Mouse (Mus musculus) embryonic facial prominence, embryonic 12.5 days (tissue): ENCODE data around the gene Pmm2. TPM values are rescaled to one million over a fixed set of nuclear protein-coding genes. Genes with fewer than 3 reads are reported as not detected.

Source experiments
- ATAC-seq: fragments of 200-750 bp; cut with Nextera tagmentation; 2 replicates; pipeline ENCODE4 v1.8.0; 2017; ENCODE audit not compliant: insufficient number of reproducible peaks, insufficient read depth, low FRiP score, low TSS enrichment
- H3K27ac ChIP-seq: fragments of 300-500 bp; sonication (generic); 2 replicates; pipeline ENCODE4 v1.5.1; 2016; ENCODE audit warnings: mild to moderate bottlenecking
- H3K27me3 ChIP-seq: fragments of 300-500 bp; sonication (generic); 2 replicates; pipeline ENCODE4 v1.6.1; 2016; ENCODE audit warnings: mild to moderate bottlenecking, moderate library complexity
- H3K36me3 ChIP-seq: fragments of 300-500 bp; sonication (generic); 2 replicates; pipeline ENCODE4 v1.6.1; 2016; ENCODE audit warnings: mild to moderate bottlenecking
- H3K4me1 ChIP-seq: fragments of 300-500 bp; sonication (generic); 2 replicates; pipeline ENCODE4 v1.6.1; 2016
- H3K4me2 ChIP-seq: fragments of 300-500 bp; sonication (generic); replicated peaks from 2 replicates; pipeline ENCODE4 v1.6.1; 2016; ENCODE audit warnings: mild to moderate bottlenecking, moderate library complexity
- H3K4me3 ChIP-seq: fragments of 300-500 bp; sonication (generic); 2 replicates; pipeline ENCODE4 v1.5.1; 2016; ENCODE audit warnings: mild to moderate bottlenecking
- H3K9ac ChIP-seq: fragments of 300-500 bp; sonication (generic); 2 replicates; pipeline ENCODE4 v1.6.1; 2016; ENCODE audit warnings: mild to moderate bottlenecking, moderate library complexity
- H3K9me3 ChIP-seq: fragments of 300-500 bp; sonication (generic); 2 replicates; pipeline ENCODE4 v1.6.1; 2016; ENCODE audit warnings: mild to moderate bottlenecking, moderate library complexity
- WGBS: fragments of 180-500 bp; shearing (Covaris S2); methylation state at CpG from one replicate; pipeline ENCODE4 v1.1.7; 2016; 5-methylcytosine and 5-hydroxymethylcytosine counted together
- polyA plus RNA-seq: library from polyadenylated mRNA; unstranded; fragments of >200 nt; fragmentation: Nextera tagmentation; extraction: Ambion mirVana; gene quantifications from 2 replicates; pipeline ENCODE4 v1.2.1, GENCODE M21; 2016

The Pmm2 gene
- polyA plus RNA-seq, 1 experiment from 2014 or later: 51.1 TPM

DNA sequence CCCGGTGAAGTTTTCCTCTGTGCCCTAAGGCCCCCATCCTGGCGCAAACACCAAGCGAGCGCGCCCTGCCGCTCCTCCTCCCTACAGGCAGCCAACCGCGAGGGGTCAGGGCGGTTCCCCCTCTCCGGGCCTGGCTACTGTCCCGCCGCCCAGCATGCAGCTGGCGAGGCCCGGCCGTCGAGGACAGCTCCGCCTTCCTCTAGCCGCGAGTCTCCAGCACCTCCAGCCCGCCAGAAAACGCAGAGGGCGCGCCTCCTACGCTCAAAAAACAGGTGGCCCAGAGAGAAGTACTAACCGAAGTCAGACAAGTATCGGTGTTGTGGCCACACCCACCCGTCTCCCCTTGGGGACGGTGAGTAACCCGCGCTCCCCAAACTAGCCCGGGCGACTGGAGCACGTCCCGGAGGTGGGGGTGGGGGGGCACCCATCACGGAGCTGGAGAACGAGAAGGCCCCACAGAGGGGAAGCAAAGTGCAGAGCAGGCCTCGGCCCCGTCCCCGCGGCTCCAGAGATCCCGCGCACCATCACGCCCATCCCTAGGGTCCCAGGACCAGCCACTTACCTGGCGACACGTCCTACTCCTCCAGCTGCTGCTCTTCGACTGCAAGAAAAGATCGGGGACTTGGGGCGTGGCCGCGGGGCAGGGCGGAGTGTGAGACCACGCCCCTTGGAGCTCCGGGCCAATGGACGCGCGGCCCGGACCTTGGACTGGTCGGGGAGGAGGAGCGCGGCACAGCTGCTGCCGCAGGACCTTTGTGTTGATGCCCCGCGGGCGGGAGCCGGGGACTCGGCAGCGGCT is 34.3 kb downstream of the Pmm2 start, which contains the start of gene Carhsp1:
Carhsp1 (minus strand) TSS at position 605 of the 799 bp plus-strand sequence.
- Histone ChIP-seq H3K27me3 (no peaks in the 10 kb centered on the region), H3K9ac (peak within 1 kb of the TSS; percentile 70), H3K9me3 (no peaks in the 10 kb centered on the region), H3K4me2 (peak within 1 kb of the TSS; percentile 67), H3K36me3 (no peaks in the 10 kb centered on the region), H3K4me3 (peak within 1 kb of the TSS; percentile 77), H3K27ac (peak within 1 kb of the TSS; percentile 81), H3K4me1 (peaks cover 35% of the 10 kb centered on the region)
- peak; percentile 84 for ATAC-seq
- under 1% methylated on average over 67 of the region's 67 CpGs for WGBS

DNA sequence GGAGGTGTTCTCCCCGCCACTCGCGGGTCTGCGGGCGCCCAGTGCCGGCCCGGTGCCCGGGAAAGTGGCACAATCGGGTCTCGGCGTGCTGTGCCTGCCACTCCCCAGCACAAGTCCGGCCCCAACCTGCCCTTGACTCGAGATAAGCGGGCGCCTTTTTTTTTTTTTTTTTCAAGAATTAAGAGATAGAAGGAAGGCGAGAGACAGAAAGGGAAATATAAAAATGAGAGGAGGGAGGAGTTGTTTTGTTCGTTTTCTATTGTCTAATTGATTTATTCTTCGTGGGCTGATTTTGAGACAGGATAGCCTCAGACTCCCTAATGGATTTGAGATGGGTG is 34.8 kb downstream of the Pmm2 start:
- H3K27ac ChIP-seq: no peak overlapping the region
- H3K4me1 ChIP-seq: peaks cover 35% of the 10 kb centered on the region
- no peaks in the 10 kb centered on the region for H3K27me3 ChIP-seq
- no peak for ATAC-seq
- peak overlapping the region; percentile 67 for H3K4me2 ChIP-seq
- peak overlapping the region; percentile 47; the same call in 1 of the 2 replicates for H3K9ac ChIP-seq
- no peaks in the 10 kb centered on the region for H3K9me3 ChIP-seq
- WGBS: 2% methylated on average over 18 of the region's 18 CpGs
- no peaks in the 10 kb centered on the region for H3K36me3 ChIP-seq
- H3K4me3 ChIP-seq: peak overlapping the region; percentile 77

DNA sequence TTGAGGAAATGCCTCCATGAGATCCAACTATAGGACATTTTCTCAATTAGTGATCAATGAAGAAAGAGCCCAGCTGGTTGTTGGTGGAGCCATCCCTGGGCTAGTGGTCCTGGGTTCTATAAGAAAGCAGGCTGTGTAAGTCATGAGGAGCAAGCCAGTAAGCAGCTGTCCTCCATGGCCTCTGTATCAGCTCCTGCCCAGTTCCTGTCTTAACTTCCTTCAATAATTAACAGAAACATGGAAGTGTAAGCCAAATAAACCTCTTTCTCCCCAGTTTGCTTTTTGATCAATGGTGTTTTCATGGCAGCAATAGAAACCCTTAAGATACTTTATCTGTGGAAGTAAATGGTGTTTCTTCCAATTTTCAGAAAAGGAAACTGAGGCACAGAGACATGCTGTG is 35.3 kb downstream of the Pmm2 start:
- ATAC-seq: no peak
- H3K4me3 ChIP-seq: no peak overlapping the region

DNA sequence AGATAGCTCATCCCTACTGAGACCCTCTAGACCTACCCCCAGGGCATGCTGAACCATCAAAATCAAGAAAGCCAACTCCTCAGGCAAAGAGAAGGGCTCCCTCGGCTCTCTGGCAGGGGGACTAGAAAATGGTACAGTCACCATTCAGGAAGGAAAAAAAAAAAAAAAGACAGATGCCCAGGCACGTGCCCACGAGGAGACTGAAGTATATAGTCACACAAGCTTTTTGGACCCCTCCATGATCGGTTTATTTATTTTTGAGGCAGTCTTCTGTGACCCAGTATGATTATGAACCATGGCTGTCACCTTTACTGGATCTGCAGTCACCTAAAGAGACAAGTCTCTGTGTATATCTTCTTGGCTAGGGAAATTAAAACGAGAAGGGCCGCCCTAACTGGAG is 35.9 kb downstream of the Pmm2 start:
- no peak overlapping the region for H3K4me3 ChIP-seq
- ATAC-seq: no peak
- no peak overlapping the region for H3K27ac ChIP-seq
- H3K27me3 ChIP-seq: no peaks in the 10 kb centered on the region
- H3K9me3 ChIP-seq: no peaks in the 10 kb centered on the region
- no peak overlapping the region for H3K4me2 ChIP-seq
- peaks cover 27% of the 10 kb centered on the region for H3K4me1 ChIP-seq
- no peaks in the 10 kb centered on the region for H3K36me3 ChIP-seq
- WGBS: 68% methylated on average over 6 of the region's 6 CpGs
- no peak overlapping the region for H3K9ac ChIP-seq

More for the DNA sequence above, 35.3 kb downstream of the Pmm2 start:
- H3K27me3 ChIP-seq: no peaks in the 10 kb centered on the region
- H3K36me3 ChIP-seq: no peaks in the 10 kb centered on the region
- peaks cover 32% of the 10 kb centered on the region for H3K4me1 ChIP-seq
- H3K4me2 ChIP-seq: peak overlapping the region; percentile 67; the same call in 1 of the 2 replicates
- no peaks in the 10 kb centered on the region for H3K9me3 ChIP-seq
- no peak overlapping the region for H3K27ac ChIP-seq
- H3K9ac ChIP-seq: no peak overlapping the region

DNA sequence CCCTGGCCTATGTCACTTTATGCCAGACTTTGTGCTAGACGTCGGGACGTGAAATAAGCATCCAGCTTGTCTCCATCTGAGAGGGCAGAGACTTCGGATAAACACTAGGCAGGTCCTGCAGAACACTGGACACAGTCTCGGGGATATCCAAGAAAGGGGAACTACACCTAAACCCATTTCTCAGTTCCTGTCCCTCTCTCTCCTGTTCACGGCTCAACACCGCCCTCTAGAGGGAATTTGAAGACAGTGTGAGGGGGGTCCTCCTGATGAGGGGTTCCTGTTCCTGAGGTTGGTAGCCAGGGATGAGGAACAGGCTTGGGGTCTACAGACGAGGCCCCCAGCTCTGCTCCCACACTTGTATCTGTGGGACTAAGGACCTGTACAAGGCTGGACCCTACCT is 36.7 kb downstream of the Pmm2 start:
- ATAC-seq: no peak
- Histone ChIP-seq H3K9ac (no peak overlapping the region), H3K27me3 (no peaks in the 10 kb centered on the region), H3K4me1 (peaks cover 20% of the 10 kb centered on the region), H3K36me3 (no peaks in the 10 kb centered on the region), H3K9me3 (no peaks in the 10 kb centered on the region), H3K27ac (no peak overlapping the region), H3K4me3 (no peak overlapping the region), H3K4me2 (no peak overlapping the region)
- 3% methylated on average over 8 of the region's 8 CpGs for WGBS

DNA sequence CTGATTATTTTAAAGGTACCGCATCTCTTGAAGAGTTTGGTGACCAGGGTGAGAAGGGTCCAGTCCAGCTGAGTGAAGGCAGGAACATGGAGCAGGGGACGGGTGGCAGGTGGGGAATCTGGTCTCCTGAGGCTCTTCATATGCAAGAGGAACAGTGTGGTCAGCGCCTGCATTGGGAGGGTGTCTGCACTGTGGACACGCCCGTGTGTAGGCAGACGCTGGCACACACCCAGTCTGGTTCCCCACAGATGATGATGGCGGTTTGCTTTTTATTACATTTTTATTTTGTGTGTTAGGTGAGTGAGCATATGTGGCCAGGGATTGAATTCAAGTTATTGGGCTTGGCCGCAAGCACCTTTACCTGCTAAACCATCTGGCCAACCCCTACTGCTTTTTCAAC is 38.1 kb downstream of the Pmm2 start:
- Histone ChIP-seq H3K9ac (no peak overlapping the region), H3K36me3 (no peaks in the 10 kb centered on the region), H3K4me1 (peaks cover 7% of the 10 kb centered on the region), H3K4me3 (no peak overlapping the region), H3K4me2 (no peak overlapping the region), H3K9me3 (no peaks in the 10 kb centered on the region), H3K27ac (no peak overlapping the region), H3K27me3 (no peaks in the 10 kb centered on the region)
- ATAC-seq: no peak
- 81% methylated on average over 8 of the region's 8 CpGs for WGBS

DNA sequence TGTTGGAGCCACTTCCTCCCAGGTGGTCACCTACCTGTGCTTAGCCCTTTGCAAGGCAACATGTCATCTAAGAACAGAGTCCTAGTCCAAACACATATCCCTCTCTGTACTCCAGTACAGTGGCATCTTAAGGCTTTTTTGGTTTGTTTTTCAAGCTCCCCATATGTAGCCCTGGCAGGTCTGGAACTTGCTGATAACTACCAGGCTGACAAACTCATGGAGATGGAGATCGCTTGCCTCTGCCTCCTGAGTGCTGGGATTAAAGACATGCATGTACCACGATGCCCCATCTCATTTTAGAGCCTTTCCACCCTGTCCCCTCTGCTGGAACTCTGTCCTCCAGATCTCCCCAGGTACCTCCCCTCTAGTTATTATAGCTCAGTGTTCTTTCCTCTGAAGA is 38.8 kb downstream of the Pmm2 start:
- H3K9me3 ChIP-seq: no peaks in the 10 kb centered on the region
- no peak for ATAC-seq
- peaks cover under 1% of the 10 kb centered on the region; the same call in 1 of the 2 replicates for H3K4me1 ChIP-seq
- WGBS: 58% methylated on average over 2 of the region's 2 CpGs
- H3K36me3 ChIP-seq: no peaks in the 10 kb centered on the region
- H3K27ac ChIP-seq: no peak overlapping the region
- H3K4me3 ChIP-seq: no peak overlapping the region
- no peaks in the 10 kb centered on the region for H3K27me3 ChIP-seq
- H3K9ac ChIP-seq: no peak overlapping the region
- no peak overlapping the region for H3K4me2 ChIP-seq

DNA sequence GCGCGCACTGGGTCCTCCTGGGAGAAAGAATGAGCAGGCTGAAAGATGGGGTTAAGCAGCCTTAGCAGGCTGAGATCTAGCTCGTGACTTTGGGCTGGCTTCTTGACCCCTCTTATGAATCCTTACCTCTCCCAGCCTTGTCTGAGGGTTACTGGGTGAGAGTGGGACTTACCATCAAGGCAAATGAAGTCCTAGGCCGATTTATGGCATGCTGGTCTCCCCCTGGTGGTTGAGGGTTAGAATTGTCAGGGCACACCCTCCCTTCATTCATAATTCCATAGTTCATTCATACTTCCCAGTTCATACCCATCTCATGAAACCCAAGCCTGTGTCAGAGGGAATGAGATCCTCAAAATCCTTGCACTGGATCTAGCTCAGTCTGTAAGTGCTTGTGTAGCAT is 39.3 kb downstream of the Pmm2 start:
- Histone ChIP-seq H3K27ac (no peak overlapping the region), H3K4me3 (no peak overlapping the region), H3K27me3 (no peaks in the 10 kb centered on the region), H3K4me2 (no peak overlapping the region), H3K9ac (no peak overlapping the region), H3K4me1 (no peaks in the 10 kb centered on the region), H3K9me3 (no peaks in the 10 kb centered on the region), H3K36me3 (no peaks in the 10 kb centered on the region)
- WGBS: 54% methylated on average over 4 of the region's 4 CpGs
- ATAC-seq: no peak

DNA sequence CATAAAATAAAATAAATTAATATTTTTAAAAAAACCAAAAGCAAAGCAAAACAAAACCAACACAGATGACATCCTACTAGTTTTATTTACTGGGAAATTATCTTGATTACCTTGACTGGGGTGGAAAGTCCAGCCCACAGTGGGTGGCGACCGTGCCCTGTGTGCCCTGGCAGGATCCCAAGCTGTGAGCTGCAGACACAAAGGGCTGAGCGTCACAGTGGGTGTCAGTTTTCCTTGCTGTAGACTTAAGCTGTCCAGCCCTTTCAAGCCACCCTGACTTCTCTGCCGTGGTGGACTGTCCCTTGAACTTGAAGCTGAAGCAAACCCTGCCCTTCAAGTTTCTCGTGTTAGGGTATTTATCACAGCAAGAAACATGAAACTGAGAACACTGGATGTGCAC is 40.6 kb downstream of the Pmm2 start:
- whole genome bisulfite sequencing: 60% methylated on average over 5 of the region's 5 CpGs
- no peaks in the 10 kb centered on the region for H3K4me1 ChIP-seq
- H3K4me3 ChIP-seq: no peak overlapping the region
- H3K9ac ChIP-seq: no peak overlapping the region
- no peak for ATAC-seq
- H3K9me3 ChIP-seq: no peaks in the 10 kb centered on the region
- no peaks in the 10 kb centered on the region for H3K27me3 ChIP-seq
- H3K4me2 ChIP-seq: no peak overlapping the region
- H3K27ac ChIP-seq: no peak overlapping the region
- no peaks in the 10 kb centered on the region; the same call in 1 of the 2 replicates for H3K36me3 ChIP-seq

DNA sequence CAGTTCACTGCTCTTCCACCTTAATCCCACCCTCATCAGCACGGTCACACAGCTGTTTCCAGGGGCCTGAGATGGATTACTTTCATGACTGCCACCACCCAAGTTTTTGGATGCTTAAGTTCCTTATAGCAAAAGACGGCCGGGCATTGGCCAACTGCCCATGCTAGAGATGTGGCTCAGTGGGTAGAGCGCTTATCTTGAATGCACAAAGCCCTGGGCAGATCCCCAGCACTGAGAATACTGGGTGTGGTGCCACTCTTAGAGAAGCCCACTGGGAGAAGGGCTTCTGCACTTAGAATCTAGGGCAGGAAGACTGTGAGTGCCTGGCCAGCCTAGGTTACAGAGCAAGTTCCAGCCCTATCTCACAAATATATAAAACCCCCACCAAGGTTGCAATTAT is 41.2 kb downstream of the Pmm2 start:
- no peak overlapping the region for H3K27ac ChIP-seq
- no peaks in the 10 kb centered on the region for H3K27me3 ChIP-seq
- no peak overlapping the region for H3K4me2 ChIP-seq
- no peaks in the 10 kb centered on the region for H3K4me1 ChIP-seq
- H3K9ac ChIP-seq: no peak overlapping the region
- H3K36me3 ChIP-seq: no peaks in the 10 kb centered on the region; the same call in 1 of the 2 replicates
- H3K4me3 ChIP-seq: no peak overlapping the region
- WGBS: 82% methylated on average over 4 of the region's 4 CpGs
- ATAC-seq: no peak
- H3K9me3 ChIP-seq: no peaks in the 10 kb centered on the region

DNA sequence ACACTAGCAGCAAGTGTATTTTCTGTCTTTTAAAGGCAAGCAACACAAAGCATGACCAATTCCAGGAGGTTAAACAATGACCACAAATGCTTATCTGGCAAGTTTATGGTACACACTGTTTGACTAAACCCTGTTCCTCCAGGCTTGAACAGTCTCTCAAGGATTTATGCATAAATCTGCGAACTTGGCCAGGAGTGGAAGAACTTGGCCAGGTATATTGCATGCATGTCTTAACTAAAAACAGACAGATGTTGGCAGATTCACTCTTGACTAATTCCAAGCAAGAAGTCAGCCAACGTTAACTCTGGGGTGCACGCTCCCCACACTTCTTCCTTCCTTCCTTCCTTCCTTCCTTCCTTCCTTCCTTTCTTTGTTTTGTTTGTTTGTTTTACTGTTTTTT is 42.3 kb downstream of the Pmm2 start:
- H3K4me1 ChIP-seq: no peaks in the 10 kb centered on the region
- no peaks in the 10 kb centered on the region; the same call in 1 of the 2 replicates for H3K36me3 ChIP-seq
- ATAC-seq: no peak
- no peak overlapping the region for H3K4me2 ChIP-seq
- 89% methylated on average over 3 of the region's 3 CpGs for WGBS
- H3K9me3 ChIP-seq: no peaks in the 10 kb centered on the region
- H3K27ac ChIP-seq: no peak overlapping the region
- H3K9ac ChIP-seq: no peak overlapping the region
- H3K27me3 ChIP-seq: no peaks in the 10 kb centered on the region
- no peak overlapping the region for H3K4me3 ChIP-seq

DNA sequence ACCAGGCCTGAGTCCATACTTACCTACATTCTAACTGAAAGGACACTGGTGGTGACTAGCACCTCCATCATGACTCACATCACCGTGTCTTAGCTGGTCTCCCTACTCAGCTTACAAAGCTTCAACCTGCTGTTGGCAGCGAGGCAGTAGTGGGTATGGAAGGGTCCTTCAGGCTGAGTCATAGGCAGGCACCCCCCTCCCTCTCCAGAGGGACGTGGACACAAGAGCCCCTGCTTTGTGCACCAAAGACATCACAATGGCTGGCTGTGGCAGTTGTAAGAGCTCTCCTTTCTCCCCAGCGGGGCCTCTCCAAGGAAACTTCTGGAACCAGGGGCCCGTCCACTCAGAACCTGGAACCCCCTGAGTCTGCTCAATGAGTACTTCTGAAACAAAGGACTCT is 43.0 kb downstream of the Pmm2 start, which contains the start of gene Gm5767:
Gm5767 (plus strand) TSS at position 301 of the 400 bp plus-strand sequence.
- Histone ChIP-seq H3K4me2 (no peak within 1 kb of the TSS), H3K9ac (no peak within 1 kb of the TSS), H3K27ac (no peak within 1 kb of the TSS), H3K9me3 (no peaks in the 10 kb centered on the region), H3K4me3 (no peak within 1 kb of the TSS), H3K4me1 (no peaks in the 10 kb centered on the region), H3K36me3 (no peaks in the 10 kb centered on the region; the same call in 1 of the 2 replicates), H3K27me3 (no peaks in the 10 kb centered on the region)
- 85% methylated on average over 5 of the region's 5 CpGs for WGBS
- no peak for ATAC-seq
